Mouse (Mus musculus): Measurements from ENCODE around the gene Plekhg3. TPM values are rescaled to one million over a fixed set of nuclear protein-coding genes. Genes with fewer than 3 reads are reported as not detected.

Plekhg3 gene
- polyA plus RNA-seq, 1 experiment from 2014 or later = 6.9 TPM

- WGBS = 67% methylated on average over 15 of the region's 15 CpGs
Observed at GRCm38 (mm10) chr12:76608997-76609565, 78.4 kb downstream of the Plekhg3 start.

GRCm38 (mm10) chr12:76612621-76613020 lies 81.9 kb downstream of the Plekhg3 start:
- H3K4me3 ChIP-seq = no peak overlapping the region
- H3K36me3 ChIP-seq = no peaks in the 10 kb centered on the region
- no peak overlapping the region for H3K27ac ChIP-seq
- 80% methylated on average over 12 of the region's 12 CpGs for WGBS
- H3K27me3 ChIP-seq = no peaks in the 10 kb centered on the region; the same call in 1 of the 2 replicates
- ATAC-seq (ENCODE audit: borderline replicate concordance, extremely low read depth, low FRiP score, low TSS enrichment) = no peak
- no peak overlapping the region for H3K9ac ChIP-seq
- no peaks in the 10 kb centered on the region for H3K9me3 ChIP-seq
- H3K4me2 ChIP-seq = no peak overlapping the region
- no peaks in the 10 kb centered on the region for H3K4me1 ChIP-seq

More at GRCm38 (mm10) chr12:76608997-76609565, 78.4 kb downstream of the Plekhg3 start:
- H3K27ac ChIP-seq = no peak overlapping the region
- H3K4me2 ChIP-seq = no peak overlapping the region
- no peaks in the 10 kb centered on the region for H3K9me3 ChIP-seq
- ATAC-seq (ENCODE audit: borderline replicate concordance, extremely low read depth, low FRiP score, low TSS enrichment) = no peak
- H3K4me1 ChIP-seq = no peaks in the 10 kb centered on the region
- no peak overlapping the region for H3K9ac ChIP-seq
- H3K4me3 ChIP-seq = no peak overlapping the region
- H3K36me3 ChIP-seq = no peaks in the 10 kb centered on the region
- H3K27me3 ChIP-seq = no peaks in the 10 kb centered on the region; the same call in 1 of the 2 replicates

DNA sequence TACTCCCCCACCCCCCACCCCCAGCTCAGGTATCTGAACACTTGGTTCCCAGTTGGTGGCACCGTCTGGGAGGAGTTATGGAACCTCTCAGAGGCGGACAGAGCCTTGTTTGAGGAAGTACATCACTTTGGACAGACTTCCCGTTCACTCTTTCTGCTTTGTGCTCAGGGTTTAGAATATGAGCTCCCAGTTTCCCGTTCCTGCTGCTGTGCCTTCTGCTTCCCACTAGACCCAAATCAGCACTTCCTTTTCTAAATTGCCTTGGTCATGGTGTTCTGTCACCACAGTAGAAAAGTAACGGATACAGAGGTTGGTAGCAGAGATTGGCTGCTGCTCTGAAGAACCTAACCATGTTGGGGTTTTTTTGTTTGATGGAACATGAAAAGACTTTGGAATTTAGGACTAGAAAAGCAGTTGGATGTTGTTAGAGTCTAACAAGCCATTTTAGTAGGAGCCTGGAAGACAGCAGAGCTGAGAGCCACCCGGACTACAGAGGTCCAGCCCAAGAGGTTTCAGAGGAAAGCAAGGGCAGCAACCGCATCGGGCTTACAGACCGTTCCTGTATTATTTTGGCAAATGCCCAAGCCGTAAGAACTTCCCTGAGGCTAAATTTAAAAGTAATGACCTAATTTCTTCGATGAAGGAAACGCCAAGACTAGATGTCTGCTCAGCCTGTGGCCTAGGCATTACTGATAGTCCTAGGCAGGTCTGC lies 84.3 kb downstream of the Plekhg3 start:
- ATAC-seq (ENCODE audit: borderline replicate concordance, extremely low read depth, low FRiP score, low TSS enrichment) = no peak
- Histone ChIP-seq H3K9me3 (no peaks in the 10 kb centered on the region), H3K4me3 (no peak overlapping the region), H3K4me2 (no peak overlapping the region), H3K4me1 (no peaks in the 10 kb centered on the region), H3K36me3 (no peaks in the 10 kb centered on the region), H3K27ac (peak overlapping the region; percentile 21; the same call in 1 of the 2 replicates), H3K27me3 (no peaks in the 10 kb centered on the region), H3K9ac (no peak overlapping the region)
- 46% methylated on average over 12 of the region's 12 CpGs for WGBS

DNA sequence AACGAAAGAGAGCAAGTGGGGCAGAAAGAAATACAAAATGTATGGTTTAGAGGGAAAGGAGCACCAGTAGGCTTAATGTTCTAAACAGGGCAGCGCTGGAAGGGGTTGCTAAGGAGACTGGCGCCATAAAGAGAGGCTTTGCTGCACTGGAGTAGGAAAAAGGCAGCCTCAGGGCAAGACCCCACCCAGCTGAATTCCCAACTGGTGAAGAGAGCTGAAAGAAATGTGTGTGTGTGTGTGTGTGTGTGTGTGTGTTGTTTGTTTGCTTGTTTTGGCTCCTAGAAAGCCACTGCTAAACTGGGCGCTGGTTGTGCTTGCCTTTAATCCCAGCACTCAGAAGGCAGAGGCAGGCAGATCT lies 84.9 kb downstream of the Plekhg3 start:
- no peak overlapping the region for H3K4me3 ChIP-seq
- 78% methylated on average over 4 of the region's 4 CpGs for WGBS
- no peak overlapping the region for H3K4me2 ChIP-seq
- H3K27me3 ChIP-seq = no peaks in the 10 kb centered on the region
- H3K4me1 ChIP-seq = no peaks in the 10 kb centered on the region
- no peak overlapping the region for H3K27ac ChIP-seq
- H3K9ac ChIP-seq = no peak overlapping the region
- H3K36me3 ChIP-seq = no peaks in the 10 kb centered on the region
- no peak for ATAC-seq (ENCODE audit: borderline replicate concordance, extremely low read depth, low FRiP score, low TSS enrichment)
- no peaks in the 10 kb centered on the region for H3K9me3 ChIP-seq

- no peak overlapping the region for H3K27ac ChIP-seq
- 84% methylated on average over 4 of the region's 4 CpGs for WGBS
Observed at GRCm38 (mm10) chr12:76618175-76618574, 87.5 kb downstream of the Plekhg3 start.

GRCm38 (mm10) chr12:76619847-76620246 lies 89.2 kb downstream of the Plekhg3 start:
- H3K27ac ChIP-seq = no peak overlapping the region
- WGBS = 50% methylated on average over 5 of the region's 5 CpGs
- H3K4me2 ChIP-seq = no peak overlapping the region
- H3K4me1 ChIP-seq = no peaks in the 10 kb centered on the region
- no peak overlapping the region for H3K9ac ChIP-seq
- no peak overlapping the region for H3K4me3 ChIP-seq
- no peaks in the 10 kb centered on the region for H3K27me3 ChIP-seq
- no peaks in the 10 kb centered on the region for H3K9me3 ChIP-seq
- no peak for ATAC-seq (ENCODE audit: borderline replicate concordance, extremely low read depth, low FRiP score, low TSS enrichment)
- H3K36me3 ChIP-seq = no peaks in the 10 kb centered on the region

More at GRCm38 (mm10) chr12:76618175-76618574, 87.5 kb downstream of the Plekhg3 start:
- H3K36me3 ChIP-seq = no peaks in the 10 kb centered on the region
- H3K4me2 ChIP-seq = no peak overlapping the region
- no peak overlapping the region for H3K9ac ChIP-seq
- H3K4me1 ChIP-seq = no peaks in the 10 kb centered on the region
- no peak overlapping the region for H3K4me3 ChIP-seq
- no peaks in the 10 kb centered on the region for H3K9me3 ChIP-seq
- ATAC-seq (ENCODE audit: borderline replicate concordance, extremely low read depth, low FRiP score, low TSS enrichment) = no peak
- H3K27me3 ChIP-seq = no peaks in the 10 kb centered on the region

DNA sequence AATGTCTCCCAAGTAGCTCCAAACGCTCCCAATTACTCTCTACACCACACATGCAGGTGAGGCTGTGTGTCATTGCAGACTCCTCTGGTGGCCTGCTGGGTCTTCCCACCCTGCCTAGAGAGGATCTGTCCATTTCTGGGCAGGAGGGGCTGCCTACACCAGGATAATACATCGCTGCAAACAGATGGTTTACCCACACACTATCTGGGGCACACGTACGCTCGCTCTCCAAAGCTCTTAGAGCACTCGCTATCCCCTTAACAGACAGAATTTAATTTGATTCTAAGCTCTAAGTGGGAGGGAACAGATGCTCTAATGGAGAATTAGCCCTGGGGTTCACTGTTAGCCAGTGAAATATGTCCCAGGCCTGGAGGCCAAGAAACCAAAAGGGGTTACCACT lies 92.7 kb downstream of the Plekhg3 start:
- no peaks in the 10 kb centered on the region for H3K36me3 ChIP-seq
- 73% methylated on average over 6 of the region's 6 CpGs for WGBS

More for the DNA sequence above, 92.7 kb downstream of the Plekhg3 start:
- Histone ChIP-seq H3K27me3 (no peaks in the 10 kb centered on the region), H3K4me1 (no peaks in the 10 kb centered on the region), H3K9me3 (no peaks in the 10 kb centered on the region), H3K4me2 (no peak overlapping the region), H3K27ac (no peak overlapping the region), H3K4me3 (no peak overlapping the region), H3K9ac (no peak overlapping the region)
- ATAC-seq (ENCODE audit: borderline replicate concordance, extremely low read depth, low FRiP score, low TSS enrichment) = no peak

Small RNA genes lying within 50 kb of the gene (microRNA-seq; reads per million reads assigned to microRNA genes)
- not detected for gene Mir5135

Other genes with a start within 250 kb of the Plekhg3 start
- 23.3 and 28.7 TPM in 2 replicates for gene Akap5, start 206.0 kb upstream of the Plekhg3 start, polyA plus RNA-seq (2015; fragmentation: Nextera tagmentation; extraction: Ambion mirVana)
- gene Zbtb25, start 161.3 kb upstream of the Plekhg3 start, polyA plus RNA-seq (2015; fragmentation: Nextera tagmentation; extraction: Ambion mirVana) = 15.8 and 16.7 TPM in 2 replicates
- gene Zbtb1, start 160.6 kb upstream of the Plekhg3 start, polyA plus RNA-seq (2015; fragmentation: Nextera tagmentation; extraction: Ambion mirVana) = 9.6 and 10.8 TPM in 2 replicates
- 8.5 and 10.5 TPM in 2 replicates for gene Hspa2, start 126.7 kb upstream of the Plekhg3 start, polyA plus RNA-seq (2015; fragmentation: Nextera tagmentation; extraction: Ambion mirVana)
- gene Ppp1r36, start 113.4 kb upstream of the Plekhg3 start, polyA plus RNA-seq (2015; fragmentation: Nextera tagmentation; extraction: Ambion mirVana) = 4.9 and 5.0 TPM in 2 replicates
- 0.91 and 1.2 TPM in 2 replicates for gene Sptb, start 179.7 kb downstream of the Plekhg3 start, polyA plus RNA-seq (2015; fragmentation: Nextera tagmentation; extraction: Ambion mirVana)
- gene Churc1, start 234.6 kb downstream of the Plekhg3 start, polyA plus RNA-seq (2015; fragmentation: Nextera tagmentation; extraction: Ambion mirVana) = 139 and 144 TPM in 2 replicates
- 37.0 and 37.8 TPM in 2 replicates for gene Fntb, start 234.7 kb downstream of the Plekhg3 start, polyA plus RNA-seq (2015; fragmentation: Nextera tagmentation; extraction: Ambion mirVana)

Measured in lung, embryonic 15.5 days (tissue).